Mouse (Mus musculus) limb, embryonic 11.5 days (tissue): ENCODE results near the gene Kcnj6. TPM values are rescaled to one million over a fixed set of nuclear protein-coding genes. Genes with fewer than 3 reads are reported as not detected.

ENCODE experiments used
- ATAC-seq: fragments of 200-750 bp; cut with Nextera tagmentation; 2 replicates; pipeline ENCODE4 v1.8.0; 2017; ENCODE audit warnings: low read depth; ENCODE audit not compliant: insufficient number of reproducible peaks, low FRiP score, low TSS enrichment
- DNase-seq: peaks from one replicate; pipeline ENCODE4 v3.0.0-alpha.2; 2015; ENCODE audit warnings: low spot score
- H3K27ac ChIP-seq: fragments of 300-500 bp; sonication (generic); replicated peaks from 2 replicates; pipeline ENCODE4 v1.5.1; 2014; ENCODE audit warnings: low read depth, mild to moderate bottlenecking, low read length
- H3K27me3 ChIP-seq: fragments of 300-500 bp; sonication (generic); 2 replicates; pipeline ENCODE4 v1.6.1; 2014; ENCODE audit warnings: mild to moderate bottlenecking, low read length, mixed read lengths; ENCODE audit not compliant: control insufficient read depth, insufficient read depth
- H3K36me3 ChIP-seq: fragments of 300-500 bp; sonication (generic); 2 replicates; pipeline ENCODE4 v1.6.1; 2014; ENCODE audit warnings: mild to moderate bottlenecking, low read length, moderate library complexity, mixed read lengths; ENCODE audit not compliant: control insufficient read depth, insufficient read depth
- H3K4me1 ChIP-seq: fragments of 300-500 bp; sonication (generic); 2 replicates; pipeline ENCODE4 v1.6.1; 2014; ENCODE audit warnings: low read length, mixed read lengths; ENCODE audit not compliant: control insufficient read depth, insufficient read depth
- H3K4me2 ChIP-seq: fragments of 300-500 bp; sonication (generic); 2 replicates; pipeline ENCODE4 v1.6.1; 2014; ENCODE audit warnings: low read depth, mild to moderate bottlenecking, moderate library complexity; ENCODE audit not compliant: severe bottlenecking
- H3K4me3 ChIP-seq: fragments of 300-500 bp; sonication (generic); 2 replicates; pipeline ENCODE4 v1.5.1; 2014; ENCODE audit warnings: low read depth, low read length
- H3K9ac ChIP-seq: fragments of 300-500 bp; sonication (generic); 2 replicates; pipeline ENCODE4 v1.6.1; 2014; ENCODE audit warnings: mild to moderate bottlenecking, low read length
- H3K9me3 ChIP-seq: fragments of 300-500 bp; sonication (generic); 2 replicates; pipeline ENCODE4 v1.6.1; 2016; ENCODE audit warnings: low read length; ENCODE audit not compliant: control insufficient read depth
- WGBS: fragments of 180-500 bp; shearing (Covaris S2); extraction: QIAGEN DNeasy Blood & Tissue Kit; methylation state at CpG from one replicate; pipeline ENCODE4 v1.1.7; 2014; 5-methylcytosine and 5-hydroxymethylcytosine counted together
- microRNA-seq: library from miRNA; unstranded; fragments of <30 nt; microRNA quantifications from one replicate; pipeline ENCODE4, GENCODE M21; 2016
- polyA plus RNA-seq: library from polyadenylated mRNA; unstranded; fragments of >200 nt; fragmentation: Nextera tagmentation; extraction: Ambion mirVana; gene quantifications from 2 replicates; pipeline ENCODE4 v1.2.1, GENCODE M21; 2014

Kcnj6 gene
- polyA plus RNA-seq, 1 experiment from 2014 or later, result not detected

DNA sequence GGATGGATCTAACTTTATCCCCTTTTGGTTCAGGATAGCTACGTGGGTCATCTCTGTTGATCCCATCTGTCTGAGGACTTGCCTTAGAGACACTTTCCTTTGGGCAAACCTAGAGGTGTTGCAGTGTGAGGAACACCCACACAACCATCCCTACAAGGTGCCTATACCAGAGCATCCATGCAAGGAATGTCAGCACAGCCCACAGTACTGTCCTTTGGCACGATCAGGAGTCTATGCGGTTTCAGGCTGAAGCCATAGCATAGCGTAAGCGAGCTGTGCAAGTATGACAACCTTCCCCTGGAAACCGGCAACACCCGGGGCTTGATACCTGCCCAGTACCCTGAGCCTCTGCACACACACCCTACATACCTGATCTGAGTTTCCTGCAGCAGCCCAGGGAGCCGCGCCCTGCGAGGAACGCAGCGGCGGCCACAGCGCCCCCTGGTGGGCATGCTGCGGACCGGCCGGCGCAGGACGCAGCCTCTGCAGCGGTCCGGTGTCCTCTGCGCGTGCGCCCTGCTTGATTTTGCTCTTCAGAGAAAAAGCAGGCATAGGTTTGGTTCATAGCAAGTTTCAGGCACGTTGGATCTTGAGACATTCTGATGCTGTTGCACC is 283.9 kb downstream of the Kcnj6 start:
- ATAC-seq (peak; percentile 62; the same call in 1 of the 2 replicates), DNase-seq (peak; percentile 85)
- Histone ChIP-seq H3K9ac (no peak overlapping the region), H3K4me3 (no peak overlapping the region; the same call in 1 of the 2 replicates), H3K27ac (no peak overlapping the region), H3K4me1 (peaks cover 3% of the 10 kb centered on the region; the same call in 1 of the 2 replicates), H3K9me3 (no peaks in the 10 kb centered on the region), H3K4me2 (peak overlapping the region; percentile 41), H3K27me3 (no peaks in the 10 kb centered on the region), H3K36me3 (no peaks in the 10 kb centered on the region)
- WGBS, result 9% methylated on average over 25 of the region's 25 CpGs

DNA sequence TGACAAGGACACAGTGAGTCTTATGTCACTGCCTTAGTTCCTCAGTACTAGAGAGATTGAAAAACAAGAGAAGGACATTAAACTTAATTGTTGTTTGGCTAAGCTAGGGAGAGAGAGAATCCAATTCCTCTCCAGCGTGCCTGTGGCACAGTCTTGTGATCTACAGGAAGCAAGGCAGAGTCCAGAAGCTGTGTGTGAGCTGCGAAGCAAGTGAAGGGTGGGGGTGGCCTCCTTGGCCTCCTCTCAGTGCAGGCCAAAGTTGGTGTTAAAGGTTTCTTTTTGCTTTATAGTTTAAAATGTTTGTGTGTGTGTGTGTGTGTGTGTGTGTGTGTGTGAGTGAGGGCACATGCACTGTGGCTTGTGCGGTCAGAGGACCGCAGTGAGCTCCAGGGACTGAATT is 295.5 kb downstream of the Kcnj6 start:
- Histone ChIP-seq H3K27me3 (no peaks in the 10 kb centered on the region), H3K27ac (no peak overlapping the region), H3K9me3 (no peaks in the 10 kb centered on the region), H3K36me3 (no peaks in the 10 kb centered on the region), H3K4me3 (no peak overlapping the region), H3K4me2 (no peak overlapping the region), H3K4me1 (no peaks in the 10 kb centered on the region), H3K9ac (no peak overlapping the region)
- WGBS, result 88% methylated on average over 4 of the region's 4 CpGs
- ATAC-seq, result no peak
- no peak for DNase-seq

DNA sequence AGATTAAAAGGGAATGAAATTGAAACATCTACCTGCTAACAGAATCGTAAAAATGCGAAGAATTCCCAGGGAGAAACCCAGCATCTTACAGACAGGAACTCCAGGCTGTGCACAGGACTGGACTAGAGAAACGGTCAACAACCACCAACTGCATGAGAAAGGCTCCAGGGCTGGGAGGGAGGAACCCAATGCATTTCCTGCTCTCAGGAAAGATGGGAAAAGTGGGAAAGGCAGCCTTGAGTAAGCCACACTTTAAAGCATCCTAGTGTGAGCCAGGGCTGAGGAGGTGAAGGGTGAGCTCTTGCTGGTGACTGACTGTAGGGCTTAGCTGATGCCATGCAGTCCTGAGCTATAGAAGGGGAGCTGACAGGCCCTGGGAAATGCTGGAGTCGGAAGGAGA is 296.4 kb downstream of the Kcnj6 start:
- Histone ChIP-seq H3K4me1 (no peaks in the 10 kb centered on the region), H3K27ac (no peak overlapping the region), H3K4me3 (no peak overlapping the region), H3K36me3 (no peaks in the 10 kb centered on the region), H3K9ac (no peak overlapping the region), H3K9me3 (no peaks in the 10 kb centered on the region), H3K27me3 (no peaks in the 10 kb centered on the region), H3K4me2 (no peak overlapping the region)
- no peak for DNase-seq
- 83% methylated on average over 4 of the region's 4 CpGs for WGBS
- ATAC-seq, result no peak

Small RNA genes within 50 kb of the gene (microRNA-seq; reads per million reads assigned to microRNA genes)
- not detected for gene Gm22745
